Mouse (Mus musculus) heart, embryonic 15.5 days (tissue): ENCODE measurements around the gene Hnmt. TPM values are rescaled to one million over a fixed set of nuclear protein-coding genes. Genes with fewer than 3 reads are reported as not detected.
"Not testable (repeated sequence)": the region's sequence is repeated elsewhere in the genome, so short reads cannot be mapped to it uniquely, and the experiment has no call there.

Experiments
- ATAC-seq: fragments of 200-750 bp; cut with Nextera tagmentation; replicated peaks from 2 replicates; pipeline ENCODE4 v1.8.0; 2017; ENCODE audit warnings: low read depth, moderate TSS enrichment; ENCODE audit not compliant: insufficient number of reproducible peaks, insufficient read depth, low FRiP score
- H3K27ac ChIP-seq: fragments of 300-500 bp; sonication (generic); 2 replicates; pipeline ENCODE4 v1.5.1; 2015; ENCODE audit warnings: mild to moderate bottlenecking, inconsistent platforms
- H3K27me3 ChIP-seq: fragments of 300-500 bp; sonication (generic); 2 replicates; pipeline ENCODE4 v1.6.1; 2015; ENCODE audit warnings: inconsistent platforms
- H3K36me3 ChIP-seq: fragments of 300-500 bp; sonication (generic); 2 replicates; pipeline ENCODE4 v1.6.1; 2015; ENCODE audit warnings: mild to moderate bottlenecking, inconsistent platforms
- H3K4me1 ChIP-seq: fragments of 300-500 bp; sonication (generic); replicated peaks from 2 replicates; pipeline ENCODE4 v1.6.1; 2015; ENCODE audit warnings: inconsistent platforms
- H3K4me2 ChIP-seq: fragments of 300-500 bp; sonication (generic); 2 replicates; pipeline ENCODE4 v1.6.1; 2015; ENCODE audit warnings: inconsistent platforms, mild to moderate bottlenecking, moderate library complexity
- H3K4me3 ChIP-seq: fragments of 300-500 bp; sonication (generic); 2 replicates; pipeline ENCODE4 v1.5.1; 2015; ENCODE audit warnings: mild to moderate bottlenecking, inconsistent platforms
- H3K9ac ChIP-seq: fragments of 300-500 bp; sonication (generic); 2 replicates; pipeline ENCODE4 v1.6.1; 2015; ENCODE audit warnings: mild to moderate bottlenecking, inconsistent platforms
- H3K9me3 ChIP-seq: fragments of 300-500 bp; sonication (generic); replicated peaks from 2 replicates; pipeline ENCODE4 v1.6.1; 2016; ENCODE audit warnings: inconsistent platforms
- WGBS: fragments of 180-500 bp; shearing (Covaris S2); methylation state at CpG from one replicate; pipeline ENCODE4 v1.1.7; 2015; ENCODE audit warnings: mixed read lengths; 5-methylcytosine and 5-hydroxymethylcytosine counted together
- polyA plus RNA-seq: library from polyadenylated mRNA; unstranded; fragments of >200 nt; fragmentation: Nextera tagmentation; extraction: Ambion mirVana; gene quantifications from 2 replicates; pipeline ENCODE4 v1.2.1, GENCODE M21; 2015

Gene Hnmt
- polyA plus RNA-seq, 1 experiment from 2014 or later, result 4.6 TPM

DNA sequence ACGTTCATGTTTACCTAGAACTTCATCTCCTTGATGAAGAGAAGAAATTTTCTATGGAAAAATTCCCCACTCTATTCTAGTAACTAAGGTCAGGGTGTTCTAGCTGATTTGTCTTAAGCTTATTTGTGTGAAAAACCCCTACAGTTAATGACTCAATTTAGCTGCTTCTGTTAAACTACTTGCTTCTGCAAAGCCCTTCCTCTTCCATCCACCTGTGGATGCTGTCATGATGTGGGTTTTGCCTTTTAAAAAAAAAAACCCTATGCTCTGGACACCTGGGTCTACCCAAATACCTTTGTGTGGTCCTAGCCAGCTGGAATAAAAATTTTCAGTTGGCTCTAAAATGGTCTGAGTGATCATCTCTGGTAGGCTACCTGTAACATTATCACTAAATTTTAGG is 49.9 kb downstream of the Hnmt start:
- no peak overlapping the region for H3K4me3 ChIP-seq
- H3K4me2 ChIP-seq, result no peak overlapping the region
- no peak overlapping the region for H3K9ac ChIP-seq
- 52% methylated on average over 1 of the region's 1 CpGs for WGBS
- H3K9me3 ChIP-seq, result no peaks in the 10 kb centered on the region
- no peak for ATAC-seq
- no peaks in the 10 kb centered on the region for H3K36me3 ChIP-seq
- no peaks in the 10 kb centered on the region for H3K27me3 ChIP-seq
- H3K27ac ChIP-seq, result no peak overlapping the region
- H3K4me1 ChIP-seq, result no peaks in the 10 kb centered on the region

DNA sequence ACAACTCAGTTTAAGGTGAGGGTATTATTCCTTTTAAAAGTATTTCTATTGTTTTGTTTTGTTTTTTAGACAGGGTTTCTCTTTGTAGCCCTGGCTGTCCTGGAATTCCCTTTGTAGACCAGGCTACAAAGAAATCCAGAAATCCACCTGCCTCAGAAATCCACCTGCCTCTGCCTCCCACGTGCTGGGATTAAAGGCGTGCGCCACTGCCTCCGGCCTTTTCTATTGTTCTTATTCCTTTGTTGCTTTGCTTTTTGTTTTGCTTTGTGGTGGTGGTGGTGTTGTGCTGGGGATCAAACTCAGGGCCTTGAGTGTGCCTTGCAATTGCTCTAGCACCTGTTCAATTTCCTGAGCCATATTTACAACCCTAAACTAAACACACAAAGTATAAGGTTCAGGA is 50.4 kb downstream of the Hnmt start:
- no peak for ATAC-seq
- Histone ChIP-seq H3K9me3 (no peaks in the 10 kb centered on the region), H3K4me1 (no peaks in the 10 kb centered on the region), H3K9ac (no peak overlapping the region), H3K4me3 (no peak overlapping the region), H3K36me3 (no peaks in the 10 kb centered on the region), H3K27ac (no peak overlapping the region), H3K4me2 (no peak overlapping the region), H3K27me3 (no peaks in the 10 kb centered on the region)
- WGBS, result 86% methylated on average over 4 of the region's 4 CpGs

DNA sequence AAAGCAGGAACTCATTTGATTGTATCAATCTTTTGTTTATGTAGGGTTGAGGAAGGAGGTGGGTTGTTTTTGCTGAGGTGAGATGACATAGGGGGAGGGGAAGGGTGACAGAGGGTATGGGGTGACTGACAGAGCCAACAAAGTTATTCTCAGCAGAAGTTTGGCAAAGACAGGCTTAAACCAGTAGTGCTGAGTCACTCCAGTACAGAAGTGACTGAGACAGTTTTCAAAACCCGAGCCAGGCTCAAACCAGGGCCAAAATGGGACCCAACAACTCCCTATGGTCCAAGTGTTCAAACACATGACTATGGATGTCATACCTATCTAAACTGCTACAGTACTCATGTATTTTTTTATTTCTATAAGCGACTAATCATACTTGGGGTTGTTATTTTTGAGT is 52.4 kb downstream of the Hnmt start:
- H3K27ac ChIP-seq, result no peak overlapping the region
- H3K4me1 ChIP-seq, result no peaks in the 10 kb centered on the region
- no peaks in the 10 kb centered on the region for H3K27me3 ChIP-seq
- no peak overlapping the region for H3K4me2 ChIP-seq
- 52% methylated on average over 2 of the region's 2 CpGs for WGBS
- H3K9ac ChIP-seq, result no peak overlapping the region
- H3K36me3 ChIP-seq, result no peaks in the 10 kb centered on the region
- H3K9me3 ChIP-seq, result no peaks in the 10 kb centered on the region
- no peak for ATAC-seq
- no peak overlapping the region for H3K4me3 ChIP-seq

DNA sequence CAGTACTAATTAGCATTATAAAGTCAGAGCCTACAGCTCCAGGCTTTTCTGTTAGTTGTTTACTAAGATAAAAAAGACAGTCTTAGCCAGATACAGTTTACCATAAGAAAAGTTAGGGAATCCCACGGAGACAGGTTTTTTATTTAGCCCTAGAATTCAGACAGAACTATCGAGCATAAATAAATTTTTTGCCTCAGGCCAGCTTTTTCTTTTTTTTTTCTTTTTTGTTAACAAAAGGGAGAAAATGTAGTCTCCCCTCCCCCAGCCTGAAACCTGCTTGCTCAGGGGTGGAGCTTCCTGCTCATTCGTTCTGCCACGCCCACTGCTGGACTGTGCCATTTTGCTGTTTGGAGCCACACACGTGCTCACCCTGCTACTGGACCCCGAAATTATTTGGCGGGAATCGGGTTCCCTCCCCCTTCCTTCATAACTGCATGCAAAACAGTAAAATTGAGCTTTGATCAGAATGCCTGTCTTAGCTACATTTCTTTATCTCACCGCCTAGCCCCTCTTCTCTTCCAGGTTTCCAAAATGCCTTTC is 59.1 kb downstream of the Hnmt start:
- ATAC-seq, H3K9ac ChIP-seq, H3K9me3 ChIP-seq, H3K27ac ChIP-seq, H3K4me1 ChIP-seq, H3K36me3 ChIP-seq, H3K4me2 ChIP-seq, H3K27me3 ChIP-seq, H3K4me3 ChIP-seq: not testable (repeated sequence)
- WGBS, result 77% methylated on average over 9 of the region's 9 CpGs

DNA sequence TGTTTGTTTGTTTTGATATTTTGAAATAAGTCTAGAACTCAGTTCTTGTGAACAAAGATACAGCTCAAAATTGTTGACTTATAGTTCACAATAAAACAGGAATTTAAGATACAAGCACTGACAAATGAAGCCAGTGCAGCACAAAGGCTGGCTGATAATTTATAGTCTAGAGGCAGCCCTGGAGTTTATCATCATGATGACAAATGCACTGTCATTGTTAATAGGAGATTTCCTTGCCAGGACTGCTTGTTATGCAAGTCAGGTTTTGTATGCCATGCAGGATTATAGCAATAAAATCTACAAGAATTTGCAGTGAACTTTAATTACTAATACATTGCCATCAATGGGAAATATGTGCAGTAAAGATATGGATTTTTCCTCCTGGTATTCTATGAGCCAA is 61.9 kb downstream of the Hnmt start:
- H3K4me2 ChIP-seq, result no peak overlapping the region
- H3K27me3 ChIP-seq, result no peaks in the 10 kb centered on the region
- no peak for ATAC-seq
- no peak overlapping the region for H3K27ac ChIP-seq
- H3K9ac ChIP-seq, result no peak overlapping the region
- H3K4me3 ChIP-seq, result no peak overlapping the region
- H3K9me3 ChIP-seq, result no peaks in the 10 kb centered on the region
- no peaks in the 10 kb centered on the region for H3K4me1 ChIP-seq
- H3K36me3 ChIP-seq, result no peaks in the 10 kb centered on the region

DNA sequence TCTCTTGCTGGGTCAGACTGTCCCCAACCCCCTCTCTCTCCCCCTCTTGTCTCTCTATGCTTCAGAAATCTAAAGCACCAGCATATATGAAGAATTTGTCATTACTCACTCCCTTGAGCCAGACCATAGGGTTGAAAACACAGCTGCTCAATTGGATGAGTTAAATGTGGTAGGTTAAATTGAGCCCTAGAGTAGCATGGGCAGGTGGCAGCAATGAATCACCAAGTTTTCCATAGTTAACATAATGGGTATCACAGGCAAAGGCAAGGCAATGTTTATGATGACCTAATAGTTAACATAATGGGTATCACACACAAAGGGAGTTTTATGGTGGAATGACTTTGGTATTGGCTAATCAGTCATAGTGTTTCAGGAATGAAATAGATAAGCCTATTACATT is 65.9 kb downstream of the Hnmt start:
- H3K4me2 ChIP-seq, result no peak overlapping the region
- H3K4me1 ChIP-seq, result no peaks in the 10 kb centered on the region
- no peak overlapping the region for H3K9ac ChIP-seq
- no peak overlapping the region for H3K4me3 ChIP-seq
- ATAC-seq, result no peak
- no peaks in the 10 kb centered on the region for H3K9me3 ChIP-seq
- H3K27me3 ChIP-seq, result no peaks in the 10 kb centered on the region
- H3K27ac ChIP-seq, result no peak overlapping the region
- no peaks in the 10 kb centered on the region for H3K36me3 ChIP-seq

DNA sequence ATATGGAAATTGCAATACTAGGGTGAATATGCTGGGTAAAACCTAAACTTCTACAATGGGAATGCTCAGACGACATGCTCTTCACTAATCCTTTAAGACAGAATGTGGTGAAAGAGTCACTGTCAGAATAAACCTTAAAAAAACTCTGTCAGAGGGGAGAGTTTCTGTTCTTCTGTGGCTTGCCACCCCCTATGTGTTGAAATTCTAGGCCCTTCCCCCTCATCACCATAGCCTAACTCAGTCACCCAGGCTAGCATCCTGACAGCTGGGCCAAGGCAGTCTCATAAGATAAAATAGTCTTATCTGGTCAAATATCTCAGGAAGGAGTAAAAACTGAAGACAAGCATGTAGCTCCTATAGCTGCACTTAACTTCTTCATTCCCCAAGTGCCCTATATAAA is 66.3 kb downstream of the Hnmt start:
- 48% methylated on average over 1 of the region's 1 CpGs for WGBS
- H3K4me2 ChIP-seq, result no peak overlapping the region
- no peak overlapping the region for H3K4me3 ChIP-seq
- H3K27me3 ChIP-seq, result no peaks in the 10 kb centered on the region
- ATAC-seq, result no peak
- no peak overlapping the region for H3K9ac ChIP-seq
- no peaks in the 10 kb centered on the region for H3K36me3 ChIP-seq
- H3K27ac ChIP-seq, result no peak overlapping the region
- H3K9me3 ChIP-seq, result no peaks in the 10 kb centered on the region
- no peaks in the 10 kb centered on the region for H3K4me1 ChIP-seq

DNA sequence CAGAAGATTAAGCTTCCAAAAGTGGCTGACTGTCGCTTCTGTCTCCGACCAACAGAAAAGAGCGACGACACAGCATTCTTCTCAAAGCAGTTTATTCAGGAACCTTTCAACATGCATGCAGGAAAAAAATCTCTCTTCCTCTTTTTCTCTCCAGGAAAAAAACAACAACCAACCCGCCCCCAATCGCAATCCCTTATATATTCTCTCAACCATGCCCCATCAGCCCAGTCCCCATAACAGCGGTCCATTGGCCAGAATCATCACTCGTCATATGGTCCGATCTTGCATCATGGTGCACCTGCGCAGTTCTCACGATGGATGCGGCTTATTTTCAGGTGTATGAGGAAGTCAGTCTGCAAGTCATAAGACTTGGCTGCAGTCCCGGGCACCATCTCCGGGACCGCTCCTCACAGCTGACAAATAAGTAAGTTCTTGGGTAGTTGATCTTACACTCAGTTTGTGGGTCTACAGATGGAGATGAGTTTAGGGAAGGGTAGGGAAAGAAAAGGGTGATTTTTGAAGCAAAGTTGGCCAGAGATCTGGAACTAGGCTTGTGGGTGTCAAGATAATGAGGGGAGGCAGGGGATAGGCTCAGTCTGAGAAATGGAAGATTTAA is 88.4 kb downstream of the Hnmt start:
- not testable (repeated sequence) for H3K36me3 ChIP-seq, ATAC-seq, H3K4me1 ChIP-seq, H3K4me2 ChIP-seq, H3K9me3 ChIP-seq, H3K4me3 ChIP-seq, H3K27ac ChIP-seq, H3K9ac ChIP-seq, H3K27me3 ChIP-seq
- 85% methylated on average over 15 of the region's 15 CpGs for WGBS

Other genes starting within 250 kb of the Hnmt start
- not detected in 2 replicates for gene Tbpl2, start 47.2 kb upstream of the Hnmt start, polyA plus RNA-seq
- not detected in 2 replicates for gene Il1f8, start 103.8 kb upstream of the Hnmt start, polyA plus RNA-seq
- gene Il1f9, start 137.1 kb upstream of the Hnmt start, polyA plus RNA-seq, result not detected in 2 replicates
- not detected in 2 replicates for gene Il1f6, start 166.0 kb upstream of the Hnmt start, polyA plus RNA-seq
- gene Il1f5, start 227.6 kb upstream of the Hnmt start, polyA plus RNA-seq, result not detected in 2 replicates
- gene Il1f10, start 241.8 kb upstream of the Hnmt start, polyA plus RNA-seq, result not detected in 2 replicates